Mouse (Mus musculus) CH12.LX (cell line): ENCODE measurements around the gene Armh1. TPM values are rescaled to one million over a fixed set of nuclear protein-coding genes. Genes with fewer than 3 reads are reported as not detected.
A peak's percentile ranks its signal among the peaks of the same experiment; 100 is the strongest.

Experiments
- DNase-seq: peaks from one replicate; pipeline ENCODE4 v3.0.0-alpha.2; 2013; ENCODE audit errors: extremely low read depth
- H3K27ac ChIP-seq: 2 replicates; pipeline ENCODE4 v1.5.1; 2012; ENCODE audit warnings: low read depth, mild to moderate bottlenecking, control low read depth, moderate library complexity; ENCODE audit not compliant: insufficient read depth
- H3K27me3 ChIP-seq: replicated peaks from 2 replicates; pipeline ENCODE3; 2012; ENCODE audit warnings: inconsistent platforms
- H3K36me3 ChIP-seq, 2 experiments: replicated peaks in 1 of 2; 2 replicates each; pipeline versions ENCODE3 to v1.6.1; 2012; ENCODE audit warnings: inconsistent platforms in 1 of 2, low read length in 1 of 2, mild to moderate bottlenecking in 1 of 2, mixed read lengths in 1 of 2, moderate library complexity in 1 of 2; ENCODE audit not compliant: control insufficient read depth in 1 of 2, insufficient read depth in 1 of 2
- H3K4me1 ChIP-seq, 2 experiments: 2 replicates each; pipeline ENCODE4 v1.6.1; 2012; ENCODE audit warnings: inconsistent platforms in 1 of 2, moderate library complexity in 1 of 2; ENCODE audit not compliant: insufficient read depth in 2 of 2, control insufficient read depth in 1 of 2
- H3K4me2 ChIP-seq: 2 replicates; pipeline ENCODE4 v1.6.1; 2012; ENCODE audit warnings: low read depth, mild to moderate bottlenecking, control low read depth; ENCODE audit not compliant: poor library complexity, insufficient read depth, severe bottlenecking
- H3K4me3 ChIP-seq, 3 experiments: fragments of 150-350 bp in 1 of 3; sonication (generic) in 1 of 3; replicated peaks in 1 of 3; 2 replicates each; pipeline versions ENCODE3 to v1.5.1; 2011 to 2012; ENCODE audit warnings: low read depth in 2 of 3, low read length in 2 of 3, mild to moderate bottlenecking in 2 of 3, moderate library complexity in 2 of 3, control low read depth in 1 of 3, improper control_type of control experiment in 1 of 3, inconsistent platforms in 1 of 3, mixed read lengths in 1 of 3; ENCODE audit not compliant: poor library complexity in 1 of 3
- H3K79me2 ChIP-seq: replicated peaks from 2 replicates; pipeline ENCODE4 v1.6.1; 2012; ENCODE audit warnings: mild to moderate bottlenecking, moderate library complexity; ENCODE audit not compliant: control insufficient read depth, poor library complexity, insufficient read depth, severe bottlenecking; ENCODE audit errors: extremely low read depth
- H3K9ac ChIP-seq: 2 replicates; pipeline ENCODE4 v1.6.1; 2012; ENCODE audit warnings: low read depth, mild to moderate bottlenecking, control low read depth, moderate library complexity; ENCODE audit not compliant: insufficient read depth
- H3K9me3 ChIP-seq: replicated peaks from 2 replicates; pipeline ENCODE3; 2012; ENCODE audit warnings: low read length, inconsistent platforms, mixed read lengths
- BHLHE40 ChIP-seq: IDR thresholded peaks from 2 replicates; pipeline ENCODE4 v1.6.1; 2011; ENCODE audit warnings: mild to moderate bottlenecking, low read depth, low read length, improper control_type of control experiment
- CHD1 ChIP-seq: IDR thresholded peaks from 2 replicates; pipeline ENCODE4 v1.6.1; 2012; ENCODE audit warnings: low read depth, low read length, improper control_type of control experiment, inconsistent platforms
- CHD2 ChIP-seq: IDR thresholded peaks from 2 replicates; pipeline ENCODE4 v1.6.1; 2011; ENCODE audit warnings: low read length, improper control_type of control experiment
- CTCF ChIP-seq, 2 experiments: IDR thresholded peaks in 1 of 2; conservative IDR thresholded peaks in 1 of 2; 2 replicates each; pipeline ENCODE4 v1.5.1; 2011 to 2012; ENCODE audit warnings: low read depth in 2 of 2, low read length in 2 of 2, improper control_type of control experiment in 1 of 2, inconsistent platforms in 1 of 2, mild to moderate bottlenecking in 1 of 2, moderate library complexity in 1 of 2
- E2F4 ChIP-seq: IDR thresholded peaks from 2 replicates; pipeline ENCODE4 v1.6.1; 2011; ENCODE audit warnings: low read depth, low read length, improper control_type of control experiment; ENCODE audit not compliant: insufficient replicate concordance
- ELF1 ChIP-seq: IDR thresholded peaks from 2 replicates; pipeline ENCODE4 v1.6.1; 2014; ENCODE audit warnings: low read depth, mild to moderate bottlenecking, inconsistent platforms, low read length, improper control_type of control experiment
- EP300 ChIP-seq: IDR thresholded peaks from 2 replicates; pipeline ENCODE4 v1.6.1; 2011; ENCODE audit warnings: low read length, improper control_type of control experiment
- ETS1 ChIP-seq: conservative IDR thresholded peaks from 2 replicates; pipeline ENCODE4 v1.6.1; 2012; ENCODE audit warnings: low read depth, mild to moderate bottlenecking, inconsistent platforms, low read length, improper control_type of control experiment, moderate library complexity
- GABPA ChIP-seq: IDR thresholded peaks from 2 replicates; pipeline ENCODE4 v1.6.1; 2012; ENCODE audit warnings: low read depth, low read length, improper control_type of control experiment, inconsistent platforms; ENCODE audit not compliant: insufficient replicate concordance
- HCFC1 ChIP-seq: IDR thresholded peaks from 2 replicates; pipeline ENCODE4 v1.6.1; 2012; ENCODE audit warnings: low read depth, mild to moderate bottlenecking, inconsistent platforms, low read length, improper control_type of control experiment
- IRF4 ChIP-seq: IDR thresholded peaks from 2 replicates; pipeline ENCODE4 v1.6.1; 2014; ENCODE audit warnings: low read depth, mild to moderate bottlenecking, inconsistent platforms, low read length, improper control_type of control experiment
- JUN ChIP-seq: IDR thresholded peaks from 2 replicates; pipeline ENCODE4 v1.6.1; 2011; ENCODE audit warnings: low read depth, mild to moderate bottlenecking, low read length, improper control_type of control experiment, moderate library complexity; ENCODE audit not compliant: insufficient read depth
- JUND ChIP-seq: conservative IDR thresholded peaks from 2 replicates; pipeline ENCODE4 v1.6.1; 2011; ENCODE audit warnings: low read depth, low read length, improper control_type of control experiment
- KAT2A ChIP-seq: IDR thresholded peaks from 2 replicates; pipeline ENCODE4 v1.6.1; 2012; ENCODE audit warnings: low read length, improper control_type of control experiment, inconsistent platforms; ENCODE audit not compliant: insufficient replicate concordance
- MAFK ChIP-seq: IDR thresholded peaks from 2 replicates; pipeline ENCODE4 v1.6.1; 2011; ENCODE audit warnings: low read length, improper control_type of control experiment; ENCODE audit not compliant: insufficient replicate concordance
- MAX ChIP-seq: IDR thresholded peaks from 2 replicates; pipeline ENCODE4 v1.6.1; 2011; ENCODE audit warnings: low read length, improper control_type of control experiment
- MAZ ChIP-seq: IDR thresholded peaks from 2 replicates; pipeline ENCODE4 v1.6.1; 2012; ENCODE audit warnings: low read depth, mild to moderate bottlenecking, inconsistent platforms, low read length, improper control_type of control experiment, moderate library complexity
- MEF2A ChIP-seq: IDR thresholded peaks from 2 replicates; pipeline ENCODE4 v1.6.1; 2014; ENCODE audit warnings: low read depth, mild to moderate bottlenecking, inconsistent platforms, low read length, improper control_type of control experiment, borderline replicate concordance
- MXI1 ChIP-seq: IDR thresholded peaks from 2 replicates; pipeline ENCODE4 v1.6.1; 2011; ENCODE audit warnings: mild to moderate bottlenecking, low read depth, low read length, improper control_type of control experiment
- MYC ChIP-seq: IDR thresholded peaks from 2 replicates; pipeline ENCODE4 v1.6.1; 2011; ENCODE audit warnings: low read depth, mild to moderate bottlenecking, improper control_type of control experiment, low read length
- NELFE ChIP-seq: IDR thresholded peaks from 2 replicates; pipeline ENCODE4 v1.6.1; 2011; ENCODE audit warnings: low read depth, low read length, improper control_type of control experiment
- NRF1 ChIP-seq: IDR thresholded peaks from 2 replicates; pipeline ENCODE4 v1.6.1; 2014; ENCODE audit warnings: low read depth, mild to moderate bottlenecking, inconsistent platforms, low read length, improper control_type of control experiment, moderate library complexity
- PAX5 ChIP-seq: IDR thresholded peaks from 2 replicates; pipeline ENCODE4 v1.6.1; 2012; ENCODE audit warnings: low read length, inconsistent platforms, mixed read lengths
- POLR2A ChIP-seq: IDR thresholded peaks from 2 replicates; pipeline ENCODE4 v1.6.1; 2011; ENCODE audit warnings: low read depth, mild to moderate bottlenecking, improper control_type of control experiment, low read length
- POLR2AphosphoS2 ChIP-seq: IDR thresholded peaks from 2 replicates; pipeline ENCODE4 v1.6.1; 2011; ENCODE audit warnings: low read depth, low read length, improper control_type of control experiment
- RAD21 ChIP-seq: IDR thresholded peaks from 2 replicates; pipeline ENCODE4 v1.6.1; 2011; ENCODE audit warnings: low read depth, mild to moderate bottlenecking, low read length, improper control_type of control experiment, moderate library complexity
- RCOR1 ChIP-seq: conservative IDR thresholded peaks from 2 replicates; pipeline ENCODE4 v1.6.1; 2012; ENCODE audit warnings: low read depth, mild to moderate bottlenecking, inconsistent platforms, low read length, improper control_type of control experiment
- SIN3A ChIP-seq: IDR thresholded peaks from 2 replicates; pipeline ENCODE4 v1.6.1; 2012; ENCODE audit warnings: low read length, improper control_type of control experiment, inconsistent platforms
- SMC3 ChIP-seq: IDR thresholded peaks from 2 replicates; pipeline ENCODE4 v1.6.1; 2011; ENCODE audit warnings: low read depth, low read length, improper control_type of control experiment
- TBP ChIP-seq: conservative IDR thresholded peaks from 2 replicates; pipeline ENCODE4 v1.6.1; 2011; ENCODE audit warnings: low read depth, low read length, improper control_type of control experiment
- TCF12 ChIP-seq: IDR thresholded peaks from 2 replicates; pipeline ENCODE4 v1.6.1; 2014; ENCODE audit warnings: low read depth, mild to moderate bottlenecking, inconsistent platforms, low read length, improper control_type of control experiment
- UBTF ChIP-seq: IDR thresholded peaks from 2 replicates; pipeline ENCODE4 v1.6.1; 2012; ENCODE audit warnings: low read depth, mild to moderate bottlenecking, inconsistent platforms, low read length, improper control_type of control experiment, moderate library complexity
- USF1 ChIP-seq: IDR thresholded peaks from 2 replicates; pipeline ENCODE4 v1.6.1; 2014; ENCODE audit warnings: low read depth, mild to moderate bottlenecking, inconsistent platforms, low read length, improper control_type of control experiment
- USF2 ChIP-seq: conservative IDR thresholded peaks from 2 replicates; pipeline ENCODE4 v1.6.1; 2011; ENCODE audit warnings: low read depth, low read length, improper control_type of control experiment
- ZC3H11A ChIP-seq: IDR thresholded peaks from 2 replicates; pipeline ENCODE4 v1.6.1; 2012; ENCODE audit warnings: low read depth, mild to moderate bottlenecking, inconsistent platforms, low read length, improper control_type of control experiment
- ZKSCAN1 ChIP-seq: IDR thresholded peaks from 2 replicates; pipeline ENCODE4 v1.6.1; 2012; ENCODE audit warnings: low read depth, inconsistent platforms, low read length, improper control_type of control experiment, borderline replicate concordance
- ZMIZ1 ChIP-seq: IDR thresholded peaks from 2 replicates; pipeline ENCODE4 v1.6.1; 2012; ENCODE audit warnings: low read depth, mild to moderate bottlenecking, inconsistent platforms, low read length, improper control_type of control experiment
- ZNF384 ChIP-seq: IDR thresholded peaks from 2 replicates; pipeline ENCODE4 v1.6.1; 2012; ENCODE audit warnings: low read depth, low read length, improper control_type of control experiment, inconsistent platforms
- dilution Hi-C: fragments of 300-500 bp; cut with MboI; formaldehyde crosslinking; loops from 2 replicates; pipeline ENCODE4 v1.14.3; 2020; ENCODE audit warnings: low sequenced_read_pairs; ENCODE audit not compliant: extremely low pct_unique_long_range_greater_than_20kb, extremely low pct_ligation_motif_present
- in situ Hi-C: fragments of 300-500 bp; cut with MboI; formaldehyde crosslinking; loops from 3 replicates; pipeline ENCODE4 v1.14.3; 2019; ENCODE audit warnings: low sequenced_read_pairs, low pct_ligation_motif_present, low pct_unique_long_range_greater_than_20kb, mixed read lengths
- polyA plus RNA-seq: library from polyadenylated mRNA; unstranded; fragments of >175 nt; gene quantifications from 2 replicates; pipeline ENCODE4 v1.2.1, GENCODE M21; 2012; ENCODE audit warnings: low read depth; ENCODE audit not compliant: insufficient read length
- total RNA-seq, 2 experiments: library from RNA; depleted of rRNA; stranded (reverse); fragments of 300-350 nt in 1 of 2; fragments of >200 nt in 1 of 2; gene quantifications; 2 replicates each; pipeline ENCODE4 v1.2.3; 2012 to 2014

Gene Armh1
- total and polyA plus RNA-seq, 3 experiments, result not detected

DNA sequence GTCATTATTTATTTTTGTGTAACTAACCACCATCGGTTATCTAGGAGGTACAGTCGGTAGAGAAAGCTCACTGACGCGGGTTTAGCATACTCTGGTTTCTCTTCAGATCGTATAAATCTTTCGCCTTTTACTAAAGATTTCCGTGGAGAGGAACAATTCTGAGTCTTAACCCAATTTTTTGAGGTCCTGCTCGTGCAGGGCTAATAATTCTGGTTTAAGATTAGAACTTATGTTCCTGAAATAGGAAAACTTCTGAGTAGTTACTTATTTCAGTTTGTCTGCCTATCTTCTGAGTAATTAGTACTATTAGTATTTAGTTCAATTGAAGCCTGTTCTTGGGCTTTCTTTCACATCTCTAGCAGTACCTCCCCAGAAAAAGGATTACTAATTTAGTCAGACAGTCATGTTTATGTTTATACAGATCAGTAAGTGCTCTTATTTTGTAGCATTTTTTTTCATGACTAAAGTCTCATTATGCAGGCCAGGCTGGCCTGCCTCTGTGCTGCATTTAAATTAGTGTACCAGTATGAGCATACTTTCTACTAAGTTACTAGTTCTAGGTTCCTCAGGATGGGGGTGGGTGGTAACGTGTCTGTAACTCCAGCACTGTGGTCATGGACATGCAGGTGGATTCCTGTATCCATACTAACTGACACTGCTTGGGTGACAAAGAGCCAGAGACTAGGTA, 61.9 kb downstream of the Armh1 start:
- in situ Hi-C loops (no loop called here), dilution Hi-C loops (no loop called here)
- Histone ChIP-seq H3K4me3 (no peak overlapping the region), H3K79me2 (no peaks in the 10 kb centered on the region), H3K9ac (0 out of 2 replicates have a peak overlapping the region, but pooled peaks have one; percentile 37), H3K4me1 (peaks cover 2 to 17% of the 10 kb centered on the region in 2 experiments; a peak in 3 of 4 replicates), H3K27me3 (no peaks in the 10 kb centered on the region), H3K36me3 (no peaks in the 10 kb centered on the region), H3K27ac (peak overlapping the region; percentile 39; the same call in 1 of the 2 replicates), H3K9me3 (no peaks in the 10 kb centered on the region), H3K4me2 (peak overlapping the region; percentile 3; the same call in 1 of the 2 replicates)
- peak; percentile 97 for DNase-seq
- peak; percentile 98 for TF ChIP-seq NELFE
- peak; percentile 92 for TF ChIP-seq E2F4
- TF ChIP-seq ETS1, result peak; percentile 96
- no peak for TF ChIP-seq UBTF
- TF ChIP-seq ZNF384, result peak; percentile 91
- TF ChIP-seq NRF1, result peak; percentile 29; the same call in 1 of the 2 replicates
- TF ChIP-seq SIN3A, result peak; percentile 73; the same call in 1 of the 2 replicates
- TF ChIP-seq IRF4, result peak; percentile 70; the same call in 1 of the 2 replicates
- peak; percentile 93 for TF ChIP-seq POLR2A
- TF ChIP-seq USF2, result peak; percentile 50; the same call in 1 of the 2 replicates
- TF ChIP-seq ZMIZ1, result peak; percentile 100
- TF ChIP-seq ZKSCAN1, result no peak
- TF ChIP-seq SMC3, result peak; percentile 34
- no peak for TF ChIP-seq RAD21
- TF ChIP-seq JUND, result peak; percentile 49
- TF ChIP-seq CHD1, result no peak
- no peak for TF ChIP-seq KAT2A
- peak; percentile 76; the same call in 1 of the 2 replicates for TF ChIP-seq RCOR1
- peak; percentile 24; the same call in 1 of the 2 replicates for TF ChIP-seq MXI1
- TF ChIP-seq EP300, result no peak
- TF ChIP-seq TBP, result peak; percentile 99
- TF ChIP-seq ZC3H11A, result no peak; the same call in 1 of the 2 replicates
- TF ChIP-seq USF1, result no peak
- TF ChIP-seq MAFK, result peak; percentile 78; the same call in 1 of the 2 replicates
- 0 out of 2 replicates have a peak, but pooled peaks have one; percentile 55 for TF ChIP-seq CHD2
- peak; percentile 78 for TF ChIP-seq HCFC1
- TF ChIP-seq TCF12, result peak; percentile 85; the same call in 1 of the 2 replicates
- TF ChIP-seq BHLHE40, result peak; percentile 67
- TF ChIP-seq JUN, result peak; percentile 45; the same call in 1 of the 2 replicates
- TF ChIP-seq MAZ, result peak; percentile 69; the same call in 1 of the 2 replicates
- TF ChIP-seq CTCF (conservative IDR thresholded peaks at IDR 0.05 in 1 of 2, IDR thresholded peaks at IDR 0.05 in 1 of 2; ENCODE audit: low read depth in 2 of 2, low read length in 2 of 2), result no peak
- peak; percentile 100 for TF ChIP-seq POLR2AphosphoS2
- peak; percentile 78; the same call in 1 of the 2 replicates for TF ChIP-seq MEF2A
- 0 out of 2 replicates have a peak, but pooled peaks have one; percentile 63 for TF ChIP-seq MYC
- TF ChIP-seq ELF1, result no peak
- TF ChIP-seq PAX5, result no peak
- TF ChIP-seq MAX, result no peak
- no peak for TF ChIP-seq GABPA
